Mouse (Mus musculus): Measurements from ENCODE around the gene Gpr155.

DNA sequence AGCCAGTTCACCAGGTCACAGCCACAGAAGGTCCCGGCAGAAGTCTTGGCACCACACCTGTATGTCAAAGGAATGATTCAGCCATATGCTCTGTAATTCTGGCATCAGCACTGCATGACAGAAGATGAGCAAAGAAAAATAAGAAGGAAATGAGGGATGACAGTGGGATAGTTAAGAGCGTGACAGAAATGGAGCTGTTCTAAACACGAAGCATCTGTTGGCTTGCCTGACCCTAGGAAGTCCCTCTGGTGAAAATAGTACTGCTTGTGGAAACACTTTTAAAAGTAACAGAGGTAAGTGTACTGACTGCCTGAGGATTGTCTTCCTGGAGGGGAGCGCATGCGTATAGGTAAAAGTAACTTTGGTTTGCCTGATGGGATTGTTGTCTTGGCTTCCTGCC is 42.7 kb downstream of the Gpr155 start:
- TF ChIP-seq CTCF (IDR thresholded peaks at IDR 0.05; ENCODE audit: extremely low read depth, insufficient read length, insufficient replicate concordance, low read depth, low read length) (no peak), POLR2A (IDR thresholded peaks at IDR 0.05; ENCODE audit: low read depth, low read length) (no peak)

All from small intestine, adult 2 months (tissue).